Mouse (Mus musculus) midbrain, embryonic 15.5 days (tissue): ENCODE measurements at regions not wholly inside any gene's neighbourhood (a gene's known extent, or its start where the extent isn't known, plus 50 kb on each side); places are given as distances from the start of the nearest gene placed in this dataset.
A peak's percentile ranks its signal among the peaks of the same experiment; 100 is the strongest.

Experiments used
- ATAC-seq: fragments of 200-750 bp; cut with Nextera tagmentation; replicated peaks from 2 replicates; pipeline ENCODE4 v1.8.0; 2017; ENCODE audit warnings: moderate TSS enrichment
- H3K27ac ChIP-seq: fragments of 300-500 bp; sonication (generic); 2 replicates; pipeline ENCODE4 v1.5.1; 2015; ENCODE audit warnings: mild to moderate bottlenecking, inconsistent platforms
- H3K27me3 ChIP-seq: fragments of 300-500 bp; sonication (generic); replicated peaks from 2 replicates; pipeline ENCODE4 v1.6.1; 2015; ENCODE audit warnings: inconsistent platforms
- H3K36me3 ChIP-seq: fragments of 300-500 bp; sonication (generic); replicated peaks from 2 replicates; pipeline ENCODE4 v1.6.1; 2015; ENCODE audit warnings: inconsistent platforms
- H3K4me1 ChIP-seq: fragments of 300-500 bp; sonication (generic); 2 replicates; pipeline ENCODE4 v1.6.1; 2015; ENCODE audit warnings: inconsistent platforms
- H3K4me2 ChIP-seq: fragments of 300-500 bp; sonication (generic); 2 replicates; pipeline ENCODE4 v1.6.1; 2015; ENCODE audit warnings: inconsistent platforms, mild to moderate bottlenecking, moderate library complexity
- H3K4me3 ChIP-seq: fragments of 300-500 bp; sonication (generic); 2 replicates; pipeline ENCODE4 v1.5.1; 2015; ENCODE audit warnings: mild to moderate bottlenecking, inconsistent platforms
- H3K9ac ChIP-seq: fragments of 300-500 bp; sonication (generic); 2 replicates; pipeline ENCODE4 v1.6.1; 2015; ENCODE audit warnings: mild to moderate bottlenecking, inconsistent platforms
- H3K9me3 ChIP-seq: fragments of 300-500 bp; sonication (generic); 2 replicates; pipeline ENCODE4 v1.6.1; 2016; ENCODE audit warnings: inconsistent platforms
- WGBS: fragments of 180-500 bp; shearing (Covaris S2); methylation state at CpG from one replicate; pipeline ENCODE4 v1.1.7; 2015; ENCODE audit warnings: mixed read lengths; 5-methylcytosine and 5-hydroxymethylcytosine counted together

DNA sequence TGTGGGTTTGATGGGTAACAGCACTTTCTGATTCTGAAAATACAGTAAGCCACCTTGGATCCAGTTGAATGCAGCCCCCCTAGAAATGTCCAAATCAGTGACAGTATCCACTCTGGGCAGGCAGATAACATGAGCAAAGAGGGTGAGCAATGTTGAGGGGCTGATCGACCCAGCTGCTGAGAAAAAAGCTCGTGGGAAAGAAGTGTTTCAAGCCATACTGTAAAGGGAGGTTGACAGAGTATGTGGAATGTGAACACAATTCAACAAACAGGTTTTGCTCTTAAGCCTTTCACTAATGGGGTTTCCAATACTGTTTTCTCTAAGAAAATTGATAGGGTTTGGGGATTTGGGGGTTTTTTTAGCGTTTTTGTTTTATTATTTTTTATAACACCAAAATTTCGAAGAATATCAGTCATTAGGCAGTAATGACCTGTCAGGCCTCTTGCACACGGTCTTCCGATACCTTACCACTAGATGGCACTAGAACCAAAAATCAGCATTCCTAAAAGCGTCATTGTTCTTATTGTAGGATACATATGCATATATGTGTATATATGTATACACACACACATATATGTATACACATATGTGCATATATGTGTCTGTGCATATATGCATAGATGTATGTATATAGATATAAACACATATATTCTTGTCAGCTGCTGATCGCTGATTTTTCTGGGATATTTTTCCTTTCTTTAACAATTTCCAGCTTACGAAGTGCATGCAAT is 237.5 kb upstream of the Gpc5 start:
- H3K4me2 ChIP-seq, result no peak overlapping the region
- ATAC-seq, result peak; percentile 66

GRCm38 (mm10) chr14:114855055-114855740 is 236.8 kb upstream of the Gpc5 start:
- Histone ChIP-seq H3K4me2 (no peak overlapping the region), H3K9me3 (no peaks in the 10 kb centered on the region), H3K27me3 (0 out of 2 replicates have a peak, but pooled peaks cover 2% of the 10 kb centered on the region), H3K27ac (no peak overlapping the region), H3K36me3 (no peaks in the 10 kb centered on the region), H3K4me1 (peaks cover 8% of the 10 kb centered on the region), H3K9ac (no peak overlapping the region), H3K4me3 (no peak overlapping the region)
- WGBS, result 16% methylated on average over 12 of the region's 12 CpGs
- 0 out of 2 replicates have a peak, but pooled peaks have one; percentile 14 for ATAC-seq

More for the DNA sequence above, 237.5 kb upstream of the Gpc5 start:
- Histone ChIP-seq H3K9me3 (no peaks in the 10 kb centered on the region), H3K27me3 (no peaks in the 10 kb centered on the region), H3K9ac (no peak overlapping the region), H3K36me3 (no peaks in the 10 kb centered on the region), H3K27ac (no peak overlapping the region), H3K4me1 (peaks cover 8% of the 10 kb centered on the region), H3K4me3 (no peak overlapping the region)
- 25% methylated on average over 9 of the region's 9 CpGs for WGBS

GRCm38 (mm10) chr14:114855746-114856145 is 236.3 kb upstream of the Gpc5 start:
- H3K9me3 ChIP-seq, result no peaks in the 10 kb centered on the region
- no peak overlapping the region for H3K4me3 ChIP-seq
- peaks cover 8% of the 10 kb centered on the region for H3K4me1 ChIP-seq
- no peak overlapping the region for H3K4me2 ChIP-seq
- H3K27me3 ChIP-seq, result 0 out of 2 replicates have a peak, but pooled peaks cover 4% of the 10 kb centered on the region
- ATAC-seq, result no peak
- no peak overlapping the region for H3K9ac ChIP-seq
- no peak overlapping the region for H3K27ac ChIP-seq
- WGBS, result 41% methylated on average over 3 of the region's 3 CpGs
- H3K36me3 ChIP-seq, result no peaks in the 10 kb centered on the region

DNA sequence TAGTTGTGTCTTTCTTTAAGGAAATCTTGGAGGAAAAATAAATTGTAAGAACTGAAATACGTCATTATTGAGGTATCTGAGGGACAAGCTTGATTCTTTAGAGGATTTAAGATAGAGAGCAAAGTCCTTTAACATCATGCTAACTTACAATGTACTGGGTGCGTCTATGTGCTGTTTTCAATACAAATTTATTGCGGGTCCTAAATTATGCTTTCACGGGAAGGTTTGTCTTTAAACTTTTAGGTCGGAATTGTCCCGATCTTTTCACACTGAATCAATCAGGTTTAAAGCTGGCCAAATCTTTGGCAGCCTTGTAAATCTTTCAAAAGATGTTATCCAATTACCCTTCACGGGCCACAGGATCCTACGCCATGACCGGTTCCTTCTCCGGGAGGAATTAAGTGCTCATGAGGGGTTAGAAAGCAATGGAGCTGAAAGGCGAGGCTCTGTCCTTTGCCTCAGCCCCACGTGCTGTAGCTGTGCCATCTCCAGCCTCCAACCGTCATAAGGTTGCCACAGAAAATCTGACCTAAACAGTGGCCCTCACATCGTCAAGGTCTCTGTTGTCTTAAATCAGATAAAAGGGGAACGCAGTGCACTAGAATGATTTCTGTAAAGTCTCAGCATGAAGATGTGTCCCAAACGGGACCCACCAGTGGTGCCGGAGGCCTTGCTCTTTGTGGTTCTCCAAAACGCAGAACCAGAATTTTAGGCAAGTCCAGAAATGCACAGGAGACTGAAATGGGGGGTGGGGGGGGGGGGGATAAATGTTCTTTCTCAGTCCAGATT is 235.6 kb upstream of the Gpc5 start:
- Histone ChIP-seq H3K27me3 (0 out of 2 replicates have a peak, but pooled peaks cover 4% of the 10 kb centered on the region), H3K4me3 (no peak overlapping the region), H3K36me3 (no peaks in the 10 kb centered on the region), H3K27ac (no peak overlapping the region), H3K4me1 (peaks cover 8% of the 10 kb centered on the region), H3K9ac (no peak overlapping the region), H3K9me3 (no peaks in the 10 kb centered on the region), H3K4me2 (peak overlapping the region; percentile 19; the same call in 1 of the 2 replicates)
- 13% methylated on average over 18 of the region's 18 CpGs for WGBS
- ATAC-seq, result no peak

DNA sequence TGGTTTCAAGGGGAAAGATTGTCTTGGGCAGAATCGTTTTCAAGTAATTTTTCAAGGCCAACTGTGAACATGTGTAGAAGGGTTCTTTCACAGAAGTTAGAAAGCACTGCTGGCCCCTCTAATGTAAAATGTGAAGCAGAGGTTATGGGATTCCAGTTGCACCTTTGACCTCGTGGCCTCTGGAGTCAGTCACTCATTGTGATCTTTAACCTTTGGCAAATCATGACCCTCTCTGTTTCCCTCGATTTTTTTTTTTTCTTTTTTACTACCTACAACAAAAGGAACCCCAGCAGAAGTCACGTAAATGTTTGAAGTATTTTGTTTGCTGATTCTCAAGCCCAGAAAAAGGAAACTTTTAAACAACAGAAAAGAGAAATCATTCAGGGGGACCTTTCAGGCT is 234.8 kb upstream of the Gpc5 start:
- WGBS, result 13% methylated on average over 4 of the region's 4 CpGs
- Histone ChIP-seq H3K4me2 (no peak overlapping the region), H3K27me3 (0 out of 2 replicates have a peak, but pooled peaks cover 4% of the 10 kb centered on the region), H3K9me3 (no peaks in the 10 kb centered on the region), H3K27ac (no peak overlapping the region), H3K9ac (no peak overlapping the region), H3K4me3 (no peak overlapping the region), H3K36me3 (no peaks in the 10 kb centered on the region), H3K4me1 (peaks cover 8% of the 10 kb centered on the region)
- ATAC-seq, result no peak

DNA sequence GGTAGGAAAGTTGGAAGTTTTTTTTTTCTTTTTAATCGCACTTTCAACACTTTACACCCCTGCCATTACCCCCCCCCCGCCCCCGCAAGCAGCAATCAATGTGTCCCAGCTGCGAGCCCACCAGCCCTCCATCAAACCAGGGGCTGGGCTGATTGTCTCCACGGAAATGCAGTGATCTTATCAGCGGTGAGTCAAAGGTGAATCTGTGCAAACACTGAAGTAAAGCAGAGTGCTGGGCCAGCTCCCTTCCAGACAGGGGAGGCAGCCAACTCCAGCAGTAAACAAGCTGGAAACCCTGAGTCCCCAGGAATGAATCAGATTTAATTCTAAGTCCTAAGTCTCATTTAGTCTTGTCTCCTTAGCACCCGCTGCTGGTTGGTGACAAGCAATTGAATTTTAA is 234.3 kb upstream of the Gpc5 start:
- Histone ChIP-seq H3K9ac (no peak overlapping the region), H3K4me3 (no peak overlapping the region), H3K27ac (no peak overlapping the region), H3K9me3 (no peaks in the 10 kb centered on the region), H3K27me3 (0 out of 2 replicates have a peak, but pooled peaks cover 4% of the 10 kb centered on the region), H3K36me3 (no peaks in the 10 kb centered on the region), H3K4me2 (no peak overlapping the region), H3K4me1 (peaks cover 8% of the 10 kb centered on the region)
- ATAC-seq, result no peak
- WGBS, result 5% methylated on average over 7 of the region's 7 CpGs

DNA sequence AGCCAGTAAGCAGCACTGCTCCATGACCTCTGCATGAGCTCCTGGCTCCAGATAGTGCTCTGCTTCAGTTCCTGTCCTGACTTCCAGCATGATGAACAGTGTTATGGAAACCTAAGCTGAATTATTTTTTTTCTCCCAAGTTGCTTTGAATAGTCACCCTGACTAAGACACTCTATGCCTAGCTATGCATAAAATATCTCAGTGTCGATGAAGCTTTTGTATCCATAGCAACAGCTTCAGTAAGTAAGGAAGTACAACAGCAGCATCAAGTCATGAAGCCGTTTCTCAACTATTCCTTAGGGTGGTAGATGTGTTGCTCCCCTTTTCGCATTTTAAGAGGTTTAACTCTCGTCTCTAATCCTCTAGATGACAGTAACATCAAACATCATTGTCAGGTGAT is 228.4 kb upstream of the Gpc5 start:
- peak; percentile 60; the same call in 1 of the 2 replicates for ATAC-seq
- 55% methylated on average over 4 of the region's 4 CpGs for WGBS
- Histone ChIP-seq H3K9me3 (no peaks in the 10 kb centered on the region), H3K36me3 (no peaks in the 10 kb centered on the region), H3K4me3 (no peak overlapping the region), H3K4me1 (no peaks in the 10 kb centered on the region), H3K27me3 (0 out of 2 replicates have a peak, but pooled peaks cover 4% of the 10 kb centered on the region), H3K9ac (no peak overlapping the region), H3K4me2 (no peak overlapping the region), H3K27ac (no peak overlapping the region)

DNA sequence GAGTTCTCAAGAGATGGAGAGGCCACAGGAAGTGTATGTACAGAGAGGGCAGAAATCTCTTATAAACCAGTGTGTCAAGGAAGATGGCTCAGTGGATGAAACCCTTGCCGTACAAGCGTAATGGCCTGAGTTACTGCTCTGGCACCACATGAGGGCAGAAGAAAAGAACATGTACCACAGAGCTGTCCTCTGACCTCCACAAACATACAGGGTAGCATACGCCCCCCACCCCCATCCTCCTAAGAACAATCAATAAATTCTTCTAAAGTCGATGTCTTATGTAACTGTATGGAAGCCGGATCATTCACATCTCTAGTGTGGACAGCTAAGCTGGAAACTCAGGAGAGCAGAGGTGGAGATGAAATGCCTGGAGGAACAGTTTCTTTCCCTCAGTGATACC is 227.9 kb upstream of the Gpc5 start:
- 0 out of 2 replicates have a peak, but pooled peaks have one; percentile 24 for ATAC-seq
- Histone ChIP-seq H3K27ac (no peak overlapping the region), H3K36me3 (no peaks in the 10 kb centered on the region), H3K9ac (no peak overlapping the region), H3K4me1 (no peaks in the 10 kb centered on the region), H3K4me2 (no peak overlapping the region), H3K9me3 (no peaks in the 10 kb centered on the region), H3K4me3 (no peak overlapping the region), H3K27me3 (0 out of 2 replicates have a peak, but pooled peaks cover 4% of the 10 kb centered on the region)
- WGBS, result 90% methylated on average over 5 of the region's 5 CpGs

DNA sequence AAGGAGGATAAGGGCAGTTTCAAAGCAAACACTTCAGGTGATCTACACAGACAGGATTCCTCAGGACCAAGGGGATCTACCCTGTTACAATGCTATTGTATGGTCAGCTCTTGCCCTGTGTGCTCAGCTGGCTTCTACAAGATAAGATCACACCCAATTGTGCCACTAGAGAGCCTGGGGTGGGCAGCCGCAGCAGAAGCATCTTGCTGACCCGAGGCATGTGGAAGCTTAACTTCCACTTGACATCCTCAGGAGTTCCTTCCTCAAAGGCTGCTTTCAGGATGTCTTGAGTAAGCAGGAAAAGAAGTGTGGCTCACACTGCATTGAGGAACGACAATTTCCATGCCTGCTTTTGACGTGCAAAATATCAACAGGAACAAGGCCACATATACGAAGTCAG is 222.8 kb upstream of the Gpc5 start:
- 33% methylated on average over 5 of the region's 5 CpGs for WGBS
- H3K27ac ChIP-seq, result no peak overlapping the region
- H3K36me3 ChIP-seq, result no peaks in the 10 kb centered on the region
- H3K9me3 ChIP-seq, result no peaks in the 10 kb centered on the region
- H3K4me2 ChIP-seq, result no peak overlapping the region
- no peaks in the 10 kb centered on the region for H3K4me1 ChIP-seq
- ATAC-seq, result no peak
- no peaks in the 10 kb centered on the region for H3K27me3 ChIP-seq
- no peak overlapping the region for H3K4me3 ChIP-seq
- H3K9ac ChIP-seq, result no peak overlapping the region

- Histone ChIP-seq H3K9me3 (no peaks in the 10 kb centered on the region), H3K9ac (no peak overlapping the region), H3K4me2 (no peak overlapping the region), H3K4me3 (no peak overlapping the region), H3K27ac (no peak overlapping the region), H3K4me1 (no peaks in the 10 kb centered on the region; the same call in 1 of the 2 replicates), H3K27me3 (no peaks in the 10 kb centered on the region), H3K36me3 (no peaks in the 10 kb centered on the region)
- ATAC-seq, result no peak
- 45% methylated on average over 3 of the region's 3 CpGs for WGBS
These were observed 216.9 kb upstream of the Gpc5 start for GRCm38 (mm10) chr14:114875101-114875500.

GRCm38 (mm10) chr14:114876427-114876826 is 215.6 kb upstream of the Gpc5 start:
- Histone ChIP-seq H3K27ac (no peak overlapping the region), H3K9me3 (no peaks in the 10 kb centered on the region), H3K27me3 (no peaks in the 10 kb centered on the region), H3K4me3 (no peak overlapping the region), H3K4me1 (no peaks in the 10 kb centered on the region; the same call in 1 of the 2 replicates), H3K36me3 (no peaks in the 10 kb centered on the region), H3K9ac (no peak overlapping the region), H3K4me2 (no peak overlapping the region)
- no peak for ATAC-seq
- 71% methylated on average over 9 of the region's 9 CpGs for WGBS

DNA sequence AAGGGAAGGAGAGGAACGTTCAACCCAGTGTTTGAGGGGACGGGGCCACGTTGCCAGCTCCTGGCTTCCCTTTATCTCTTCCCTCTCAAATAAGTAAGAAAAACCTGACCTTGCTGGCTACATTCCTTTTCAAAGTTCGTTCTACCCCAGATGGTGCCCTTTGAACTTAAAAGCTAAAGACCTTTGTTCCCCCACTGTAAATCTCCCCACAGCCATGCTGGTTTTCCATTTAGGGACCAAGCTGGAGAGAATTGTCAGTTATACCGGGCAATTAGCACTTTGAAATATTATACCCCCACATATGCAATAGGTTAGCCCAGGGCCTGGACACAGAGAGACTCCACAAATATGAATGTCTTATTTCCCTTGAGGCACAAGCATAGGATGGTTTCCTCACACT is 214.5 kb upstream of the Gpc5 start:
- no peaks in the 10 kb centered on the region for H3K36me3 ChIP-seq
- 56% methylated on average over 5 of the region's 5 CpGs for whole genome bisulfite sequencing
- no peak overlapping the region for H3K4me3 ChIP-seq
- H3K27ac ChIP-seq, result no peak overlapping the region
- no peak overlapping the region for H3K9ac ChIP-seq
- no peak overlapping the region for H3K4me2 ChIP-seq
- ATAC-seq, result no peak
- H3K9me3 ChIP-seq, result no peaks in the 10 kb centered on the region
- no peaks in the 10 kb centered on the region for H3K27me3 ChIP-seq
- no peaks in the 10 kb centered on the region; the same call in 1 of the 2 replicates for H3K4me1 ChIP-seq
